Mouse (Mus musculus) MEL (cell line): ENCODE results near the gene Slc30a9.

Experiments used
- CTCF ChIP-seq, 3 experiments: IDR thresholded peaks in 2 of 3; conservative IDR thresholded peaks in 1 of 3; 2 replicates each; pipeline ENCODE4 v1.5.1; 2011 to 2012; ENCODE audit warnings: low read length in 3 of 3, low read depth in 2 of 3, mild to moderate bottlenecking in 2 of 3, improper control_type of control experiment in 1 of 3, inconsistent platforms in 1 of 3, mixed read lengths in 1 of 3, moderate library complexity in 1 of 3; ENCODE audit not compliant: control insufficient read depth in 1 of 3, insufficient read depth in 1 of 3, poor library complexity in 1 of 3, severe bottlenecking in 1 of 3
- E2F4 ChIP-seq: IDR thresholded peaks from 2 replicates; pipeline ENCODE4 v1.6.1; 2011; ENCODE audit warnings: low read depth, low read length, improper control_type of control experiment, borderline replicate concordance
- ELF1 ChIP-seq: IDR thresholded peaks from 2 replicates; pipeline ENCODE4 v1.6.1; 2014; ENCODE audit warnings: low read depth, mild to moderate bottlenecking, inconsistent platforms, low read length, improper control_type of control experiment, moderate library complexity
- GATA1 ChIP-seq: IDR thresholded peaks from 2 replicates; pipeline ENCODE4 v1.6.1; 2011; ENCODE audit warnings: low read depth, low read length, improper control_type of control experiment
- JUND ChIP-seq: IDR thresholded peaks from 2 replicates; pipeline ENCODE4 v1.6.1; 2011; ENCODE audit warnings: low read depth, mild to moderate bottlenecking, improper control_type of control experiment, low read length
- KAT2A ChIP-seq: conservative IDR thresholded peaks from 2 replicates; pipeline ENCODE4 v1.6.1; 2012; ENCODE audit warnings: low read depth, low read length, improper control_type of control experiment, inconsistent platforms
- MAFK ChIP-seq: IDR thresholded peaks from 2 replicates; pipeline ENCODE4 v1.6.1; 2011; ENCODE audit warnings: low read depth, mild to moderate bottlenecking, low read length, improper control_type of control experiment, borderline replicate concordance
- POLR2A ChIP-seq, 2 experiments: IDR thresholded peaks; 2 replicates each; pipeline ENCODE4 v1.6.1; 2011 to 2012; ENCODE audit warnings: low read length in 2 of 2, mild to moderate bottlenecking in 2 of 2, control low read depth in 1 of 2, improper control_type of control experiment in 1 of 2, low read depth in 1 of 2, moderate library complexity in 1 of 2; ENCODE audit not compliant: control insufficient read depth in 1 of 2, insufficient read depth in 1 of 2, poor library complexity in 1 of 2
- SMC3 ChIP-seq: IDR thresholded peaks from 2 replicates; pipeline ENCODE4 v1.6.1; 2011; ENCODE audit warnings: low read depth, low read length, improper control_type of control experiment
- TAL1 ChIP-seq: IDR thresholded peaks from 2 replicates; pipeline ENCODE4 v1.6.1; 2012; ENCODE audit warnings: mild to moderate bottlenecking, inconsistent platforms, low read length, moderate library complexity, mixed read lengths

- TF ChIP-seq TAL1 (no peak), CTCF (IDR thresholded peaks at IDR 0.05 in 2 of 3, conservative IDR thresholded peaks at IDR 0.05 in 1 of 3; ENCODE audit: control insufficient read depth in 1 of 3, insufficient read depth in 1 of 3, low read depth in 2 of 3, low read length in 3 of 3, poor library complexity in 1 of 3, severe bottlenecking in 1 of 3) (no peak), ELF1 (no peak), KAT2A (no peak), POLR2A (IDR thresholded peaks at IDR 0.05; ENCODE audit: control insufficient read depth in 1 of 2, insufficient read depth in 1 of 2, low read depth in 1 of 2, low read length in 2 of 2, poor library complexity in 1 of 2) (no peak), MAFK (no peak), GATA1 (no peak), JUND (no peak), E2F4 (no peak), SMC3 (no peak)
These were observed 46.6 kb upstream of the Slc30a9 start for GRCm38 (mm10) chr5:67260159-67260530.
